In the genomic region with DNA sequence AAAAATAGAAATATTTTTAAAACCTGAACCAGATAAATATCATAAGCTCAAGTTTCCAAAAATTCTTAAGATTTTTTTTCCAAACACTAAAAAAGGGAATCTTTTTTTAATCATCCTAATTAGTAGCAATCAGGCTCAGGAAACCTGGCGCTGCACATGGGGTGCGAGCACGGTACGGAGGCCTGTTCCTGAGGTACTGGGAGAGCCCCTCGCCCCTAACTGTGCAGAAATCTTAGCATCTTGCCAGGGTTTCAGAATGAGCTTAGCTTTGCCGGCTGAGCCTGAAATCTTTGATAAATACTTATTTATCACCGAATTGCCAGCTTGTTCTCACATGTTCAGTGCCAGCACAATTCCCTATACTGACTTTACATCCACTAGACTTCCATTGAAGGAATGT, we compare ENCODE assay signal across 20 mouse cellular contexts.
DNase-seq lines count a peak whose midpoint lies in the region; ATAC-seq and TF ChIP-seq lines count a peak whose summit lies in the region.
"Had no signal": no experiment of that assay in that cellular context is flagged by ENCODE, and none has a peak within 500 bp of the region (broad histone marks: within the 10 kb centered on the region; RNA-seq: fewer than 3 reads in every experiment).

No protein-coding gene starts in this region.

- H3K4me3 ChIP-seq in forebrain, embryonic 10.5 days = no peak overlapping the region
- H3K4me3 ChIP-seq in forebrain, embryonic 15.5 days = no peak overlapping the region
- no peak overlapping the region for H3K4me3 ChIP-seq in intestine, embryonic 15.5 days (replicated peaks)
- no peak overlapping the region for H3K4me3 ChIP-seq in intestine, postnatal 0 days (ENCODE audit: low read depth, low read length)
- no peak overlapping the region for H3K4me3 ChIP-seq in midbrain, embryonic 11.5 days (ENCODE audit: low read depth, low read length)
- H3K4me3 ChIP-seq in midbrain, postnatal 0 days (ENCODE audit: low read depth, low read length) = no peak overlapping the region
- H3K4me3 ChIP-seq: erythroblast, embryonic 14.5 days; gastrocnemius, adult 2 months; heart, embryonic 12.5 days; megakaryocyte, embryonic 14.5 days; midbrain, embryonic 15.5 days had no signal

- H3K27me3 ChIP-seq in forebrain, embryonic 10.5 days (ENCODE audit: poor library complexity, severe bottlenecking) = 0 out of 2 replicates have a peak, but pooled peaks cover 3% of the 10 kb centered on the region
- no peaks in the 10 kb centered on the region for H3K27me3 ChIP-seq in forebrain, embryonic 15.5 days
- H3K27me3 ChIP-seq in intestine, embryonic 15.5 days (replicated peaks) = no peaks in the 10 kb centered on the region
- no peaks in the 10 kb centered on the region for H3K27me3 ChIP-seq in intestine, postnatal 0 days (replicated peaks; ENCODE audit: control insufficient read depth, insufficient read depth, low read length)
- H3K27me3 ChIP-seq in midbrain, embryonic 11.5 days (ENCODE audit: control insufficient read depth, insufficient read depth, low read length) = no peaks in the 10 kb centered on the region
- no peaks in the 10 kb centered on the region for H3K27me3 ChIP-seq in midbrain, postnatal 0 days (ENCODE audit: insufficient read depth, low read length)
- H3K27me3 ChIP-seq: heart, embryonic 12.5 days; megakaryocyte, embryonic 14.5 days; midbrain, embryonic 15.5 days had no signal

- no peak overlapping the region for H3K4me2 ChIP-seq in forebrain, embryonic 15.5 days (replicated peaks)
- H3K4me2 ChIP-seq in intestine, embryonic 15.5 days (replicated peaks) = no peak overlapping the region
- no peak overlapping the region for H3K4me2 ChIP-seq in intestine, postnatal 0 days (replicated peaks; ENCODE audit: low read depth)
- H3K4me2 ChIP-seq in midbrain, embryonic 11.5 days = no peak overlapping the region
- H3K4me2 ChIP-seq in midbrain, postnatal 0 days (ENCODE audit: low read depth, low read length, poor library complexity, severe bottlenecking) = no peak overlapping the region
- H3K4me2 ChIP-seq: heart, embryonic 12.5 days; liver, embryonic 11.5 days; midbrain, embryonic 15.5 days had no signal

- H3K27ac ChIP-seq in forebrain, embryonic 10.5 days = peak overlapping the region; percentile 66; the same call in 1 of the 2 replicates
- H3K27ac ChIP-seq in forebrain, embryonic 15.5 days (replicated peaks) = no peak overlapping the region
- H3K27ac ChIP-seq in intestine, embryonic 15.5 days = peak overlapping the region; percentile 39; the same call in 1 of the 2 replicates
- H3K27ac ChIP-seq in intestine, postnatal 0 days (ENCODE audit: low read depth, low read length) = no peak overlapping the region
- H3K27ac ChIP-seq in midbrain, embryonic 11.5 days (ENCODE audit: low read depth, low read length) = no peak overlapping the region
- H3K27ac ChIP-seq in midbrain, postnatal 0 days (ENCODE audit: low read depth, low read length) = no peak overlapping the region

- TF ChIP-seq CTCF in intestine, postnatal 0 days (IDR thresholded peaks at IDR 0.05; ENCODE audit: low read depth) = no peak
- TF ChIP-seq CTCF in midbrain, postnatal 0 days (IDR thresholded peaks at IDR 0.05) = no peak

- H3K9ac ChIP-seq in forebrain, embryonic 15.5 days (replicated peaks) = no peak overlapping the region
- H3K9ac ChIP-seq in intestine, embryonic 15.5 days = no peak overlapping the region
- no peak overlapping the region for H3K9ac ChIP-seq in intestine, postnatal 0 days (ENCODE audit: low read depth, low read length)
- H3K9ac ChIP-seq in midbrain, embryonic 11.5 days (ENCODE audit: low read length) = no peak overlapping the region
- no peak overlapping the region for H3K9ac ChIP-seq in midbrain, postnatal 0 days (replicated peaks; ENCODE audit: low read length, poor library complexity, severe bottlenecking)
- H3K9ac ChIP-seq: heart, embryonic 12.5 days; midbrain, embryonic 15.5 days had no signal

- no peak for ATAC-seq in forebrain, embryonic 15.5 days (replicated peaks)
- ATAC-seq in intestine, embryonic 15.5 days = no peak
- ATAC-seq in intestine, postnatal 0 days = no peak
- ATAC-seq in midbrain, embryonic 11.5 days (ENCODE audit: low FRiP score) = no peak
- no peak for ATAC-seq in midbrain, postnatal 0 days (ENCODE audit: low FRiP score)
- ATAC-seq: activated CD4-positive, CD25-positive, alpha-beta regulatory T cell, adult 4 months had no signal

- H3K4me1 ChIP-seq in forebrain, embryonic 10.5 days = peaks cover 32% of the 10 kb centered on the region
- H3K4me1 ChIP-seq in forebrain, embryonic 15.5 days = peaks cover 15% of the 10 kb centered on the region
- H3K4me1 ChIP-seq in intestine, embryonic 15.5 days (replicated peaks) = peaks cover 9% of the 10 kb centered on the region; the same call in 1 of the 2 replicates
- no peaks in the 10 kb centered on the region for H3K4me1 ChIP-seq in intestine, postnatal 0 days (replicated peaks; ENCODE audit: control insufficient read depth, insufficient read depth, low read length)
- peaks cover 6% of the 10 kb centered on the region; the same call in 1 of the 2 replicates for H3K4me1 ChIP-seq in midbrain, embryonic 11.5 days (ENCODE audit: control insufficient read depth, insufficient read depth, low read length)
- H3K4me1 ChIP-seq in midbrain, postnatal 0 days (ENCODE audit: insufficient read depth, low read length) = no peaks in the 10 kb centered on the region

- WGBS in forebrain, embryonic 10.5 days = 59% methylated on average over 7 of the region's 7 CpGs
- WGBS in forebrain, embryonic 15.5 days = 38% methylated on average over 7 of the region's 7 CpGs
- WGBS in intestine, embryonic 15.5 days = 76% methylated on average over 7 of the region's 7 CpGs
- WGBS in intestine, postnatal 0 days = 84% methylated on average over 7 of the region's 7 CpGs
- 76% methylated on average over 7 of the region's 7 CpGs for WGBS in midbrain, embryonic 11.5 days
- 73% methylated on average over 7 of the region's 7 CpGs for WGBS in midbrain, postnatal 0 days

- H3K36me3 ChIP-seq in forebrain, embryonic 10.5 days (replicated peaks) = no peaks in the 10 kb centered on the region
- no peaks in the 10 kb centered on the region for H3K36me3 ChIP-seq in forebrain, embryonic 15.5 days
- no peaks in the 10 kb centered on the region for H3K36me3 ChIP-seq in intestine, embryonic 15.5 days
- H3K36me3 ChIP-seq in intestine, postnatal 0 days (ENCODE audit: control insufficient read depth, insufficient read depth) = no peaks in the 10 kb centered on the region
- no peaks in the 10 kb centered on the region for H3K36me3 ChIP-seq in midbrain, embryonic 11.5 days (ENCODE audit: control insufficient read depth, insufficient read depth, low read length)
- no peaks in the 10 kb centered on the region for H3K36me3 ChIP-seq in midbrain, postnatal 0 days (ENCODE audit: insufficient read depth, low read length)
- H3K36me3 ChIP-seq: heart, embryonic 12.5 days; midbrain, embryonic 15.5 days had no signal

- DNase-seq in forebrain, embryonic 10.5 days (ENCODE audit: extremely low spot score, low spot score) = no peak
- peak; percentile 83 for DNase-seq in midbrain, embryonic 11.5 days (ENCODE audit: low spot score, missing footprints)
- DNase-seq in midbrain, postnatal 0 days (ENCODE audit: low spot score) = no peak
- DNase-seq in adrenal gland, postnatal 36 days = no peak
- DNase-seq: adrenal gland, postnatal 10 days; cerebellum, adult 11 months; gastrocnemius, adult 2 months; kidney, adult 8-10 months; lung, adult 2 months; thymus, postnatal 25 days had no signal

- H3K9me3 ChIP-seq in forebrain, embryonic 10.5 days = no peaks in the 10 kb centered on the region
- no peaks in the 10 kb centered on the region for H3K9me3 ChIP-seq in forebrain, embryonic 15.5 days
- H3K9me3 ChIP-seq in intestine, embryonic 15.5 days = no peaks in the 10 kb centered on the region
- no peaks in the 10 kb centered on the region for H3K9me3 ChIP-seq in intestine, postnatal 0 days (ENCODE audit: control insufficient read depth)
- H3K9me3 ChIP-seq in midbrain, embryonic 11.5 days (ENCODE audit: control insufficient read depth, low read length) = no peaks in the 10 kb centered on the region
- no peaks in the 10 kb centered on the region for H3K9me3 ChIP-seq in midbrain, postnatal 0 days (ENCODE audit: low read length)
- H3K9me3 ChIP-seq: G1E; midbrain, embryonic 15.5 days had no signal

Comparison
In these comparisons a context has a peak if more than half of its experiments do, and no peak if none do; other contexts are left out.
1. H3K27ac ChIP-seq: peak in forebrain, embryonic 10.5 days (single experiment) and intestine, embryonic 15.5 days (single experiment); none in forebrain, embryonic 15.5 days (single experiment), intestine, postnatal 0 days (single experiment), midbrain, embryonic 11.5 days (single experiment) and midbrain, postnatal 0 days (single experiment).